Mouse (Mus musculus): ENCODE results near the gene Ptprb. TPM values are rescaled to one million over a fixed set of nuclear protein-coding genes. Genes with fewer than 3 reads are reported as not detected.

The Ptprb gene
- polyA plus RNA-seq, 1 experiment from 2014 or later: 6.3 TPM

GRCm38 (mm10) chr10:116374111-116374510 lies 98.8 kb downstream of the Ptprb start:
- no peaks in the 10 kb centered on the region for H3K27me3 ChIP-seq (ENCODE audit: control insufficient read depth, insufficient read depth, low read length)
- no peaks in the 10 kb centered on the region for H3K9me3 ChIP-seq (ENCODE audit: control insufficient read depth, low read length)
- WGBS: 91% methylated on average over 6 of the region's 6 CpGs
- no peaks in the 10 kb centered on the region for H3K36me3 ChIP-seq (ENCODE audit: control insufficient read depth, insufficient read depth, low read length)
- H3K27ac ChIP-seq (ENCODE audit: low read depth, low read length): no peak overlapping the region
- H3K9ac ChIP-seq (ENCODE audit: low read depth, low read length): no peak overlapping the region
- ATAC-seq (ENCODE audit: low FRiP score, low TSS enrichment): no peak
- H3K4me3 ChIP-seq (ENCODE audit: low read length): no peak overlapping the region
- 0 out of 2 replicates have a peak, but pooled peaks cover 3% of the 10 kb centered on the region for H3K4me1 ChIP-seq (ENCODE audit: control insufficient read depth, insufficient read depth, low read length)
- no peak overlapping the region for H3K4me2 ChIP-seq (replicated peaks; ENCODE audit: low read depth, low read length)

DNA sequence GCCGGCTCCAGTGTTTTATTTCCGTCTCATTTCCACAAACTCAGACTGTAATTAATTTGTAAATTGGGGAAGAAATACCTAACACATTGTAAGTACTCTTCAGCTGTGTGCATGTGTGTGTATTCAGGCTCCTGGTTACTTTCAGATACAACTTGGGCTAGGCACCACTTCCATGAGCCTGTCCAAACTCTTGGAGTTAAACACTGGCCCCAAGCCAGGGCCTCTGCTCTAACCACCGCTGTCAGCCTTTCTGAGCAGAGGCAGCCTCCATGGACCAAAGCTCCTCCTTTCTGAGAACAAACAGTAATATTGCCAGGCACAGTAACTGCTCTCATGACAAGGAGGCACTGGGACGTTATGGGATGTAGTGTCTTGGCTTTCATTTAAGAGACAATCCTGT lies 101.5 kb downstream of the Ptprb start:
- H3K4me3 ChIP-seq (ENCODE audit: low read length): no peak overlapping the region
- no peak overlapping the region for H3K4me2 ChIP-seq (replicated peaks; ENCODE audit: low read depth, low read length)
- H3K4me1 ChIP-seq (ENCODE audit: control insufficient read depth, insufficient read depth, low read length): 0 out of 2 replicates have a peak, but pooled peaks cover 3% of the 10 kb centered on the region
- no peaks in the 10 kb centered on the region for H3K36me3 ChIP-seq (ENCODE audit: control insufficient read depth, insufficient read depth, low read length)
- H3K9me3 ChIP-seq (ENCODE audit: control insufficient read depth, low read length): no peaks in the 10 kb centered on the region
- ATAC-seq (ENCODE audit: low FRiP score, low TSS enrichment): no peak
- 72% methylated on average over 4 of the region's 4 CpGs for WGBS
- H3K27ac ChIP-seq (ENCODE audit: low read depth, low read length): no peak overlapping the region
- H3K9ac ChIP-seq (ENCODE audit: low read depth, low read length): no peak overlapping the region
- no peaks in the 10 kb centered on the region for H3K27me3 ChIP-seq (ENCODE audit: control insufficient read depth, insufficient read depth, low read length)

DNA sequence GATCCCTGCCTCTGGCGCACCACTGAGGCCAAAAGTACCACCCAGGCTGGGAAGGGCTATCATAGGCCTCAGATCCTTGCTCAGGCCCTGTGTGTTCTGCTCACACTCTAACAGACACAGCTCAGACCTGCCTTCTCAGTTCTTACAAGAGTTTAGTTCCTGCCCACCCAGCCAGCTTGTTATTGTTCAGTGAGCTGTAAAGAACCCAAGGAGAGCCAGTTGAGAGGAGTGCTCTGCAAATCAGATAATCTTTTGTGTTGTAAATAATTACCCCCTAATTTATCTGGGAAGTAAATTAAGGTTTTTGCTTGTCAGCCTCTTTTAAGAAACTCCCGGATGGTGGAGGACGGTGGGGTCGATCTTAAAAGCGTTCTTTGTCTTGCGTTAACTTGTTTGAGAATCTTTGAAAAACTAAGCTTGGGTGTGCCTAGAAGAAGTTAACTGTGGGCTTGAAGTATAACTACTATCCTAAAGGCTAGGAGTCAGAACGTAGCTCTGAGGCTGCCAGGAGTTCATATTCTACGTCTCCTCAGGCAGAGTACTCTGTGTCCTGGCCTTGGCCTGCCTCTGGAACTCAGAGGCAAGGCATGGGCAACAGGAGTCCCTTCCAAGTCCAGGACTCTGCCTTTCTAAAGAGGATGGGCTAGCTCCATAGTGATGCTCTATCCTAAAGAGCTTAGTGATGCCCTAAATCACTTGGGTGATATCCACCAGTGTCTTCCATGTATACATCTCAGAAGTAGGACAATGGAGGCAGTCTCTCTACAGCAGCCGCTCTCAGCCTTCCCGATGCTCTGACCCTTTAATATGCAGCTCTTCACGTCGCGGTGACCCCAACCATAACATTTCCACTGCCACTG lies 107.7 kb downstream of the Ptprb start:
- Histone ChIP-seq H3K27me3 (ENCODE audit: control insufficient read depth, insufficient read depth, low read length) (no peaks in the 10 kb centered on the region), H3K36me3 (ENCODE audit: control insufficient read depth, insufficient read depth, low read length) (no peaks in the 10 kb centered on the region), H3K9ac (ENCODE audit: low read depth, low read length) (no peak overlapping the region), H3K9me3 (ENCODE audit: control insufficient read depth, low read length) (no peaks in the 10 kb centered on the region), H3K4me2 (replicated peaks; ENCODE audit: low read depth, low read length) (no peak overlapping the region), H3K4me3 (ENCODE audit: low read length) (no peak overlapping the region), H3K4me1 (ENCODE audit: control insufficient read depth, insufficient read depth, low read length) (0 out of 2 replicates have a peak, but pooled peaks cover 2% of the 10 kb centered on the region), H3K27ac (ENCODE audit: low read depth, low read length) (0 out of 2 replicates have a peak overlapping the region, but pooled peaks have one; percentile 24)
- peak; percentile 75; the same call in 1 of the 2 replicates for ATAC-seq (ENCODE audit: low FRiP score, low TSS enrichment)
- WGBS: 50% methylated on average over 13 of the region's 13 CpGs

DNA sequence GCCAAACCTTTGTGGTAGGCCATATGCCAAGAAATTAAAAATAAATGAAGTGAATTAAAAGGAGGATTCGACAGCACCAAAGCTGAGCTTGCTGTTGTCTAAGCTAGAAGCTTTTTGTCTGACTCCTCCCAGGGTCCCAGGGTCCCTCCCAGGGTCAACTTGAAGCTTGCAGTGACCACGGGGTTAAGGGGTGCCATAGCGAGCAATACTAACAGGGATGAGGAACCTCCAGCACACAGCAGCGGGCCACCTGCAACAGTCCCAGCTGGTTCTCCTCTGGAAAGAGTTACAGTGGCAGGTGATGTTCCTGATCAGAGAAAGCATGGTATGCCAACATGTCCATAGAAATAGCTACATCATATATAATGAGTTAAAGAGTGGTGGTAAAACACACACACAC lies 109.1 kb downstream of the Ptprb start:
- Histone ChIP-seq H3K36me3 (ENCODE audit: control insufficient read depth, insufficient read depth, low read length) (no peaks in the 10 kb centered on the region), H3K9ac (ENCODE audit: low read depth, low read length) (no peak overlapping the region), H3K4me2 (replicated peaks; ENCODE audit: low read depth, low read length) (no peak overlapping the region), H3K27ac (ENCODE audit: low read depth, low read length) (no peak overlapping the region), H3K4me1 (ENCODE audit: control insufficient read depth, insufficient read depth, low read length) (0 out of 2 replicates have a peak, but pooled peaks cover 2% of the 10 kb centered on the region), H3K9me3 (ENCODE audit: control insufficient read depth, low read length) (no peaks in the 10 kb centered on the region), H3K4me3 (ENCODE audit: low read length) (no peak overlapping the region), H3K27me3 (ENCODE audit: control insufficient read depth, insufficient read depth, low read length) (no peaks in the 10 kb centered on the region)
- ATAC-seq (ENCODE audit: low FRiP score, low TSS enrichment): no peak
- WGBS: 80% methylated on average over 4 of the region's 4 CpGs

DNA sequence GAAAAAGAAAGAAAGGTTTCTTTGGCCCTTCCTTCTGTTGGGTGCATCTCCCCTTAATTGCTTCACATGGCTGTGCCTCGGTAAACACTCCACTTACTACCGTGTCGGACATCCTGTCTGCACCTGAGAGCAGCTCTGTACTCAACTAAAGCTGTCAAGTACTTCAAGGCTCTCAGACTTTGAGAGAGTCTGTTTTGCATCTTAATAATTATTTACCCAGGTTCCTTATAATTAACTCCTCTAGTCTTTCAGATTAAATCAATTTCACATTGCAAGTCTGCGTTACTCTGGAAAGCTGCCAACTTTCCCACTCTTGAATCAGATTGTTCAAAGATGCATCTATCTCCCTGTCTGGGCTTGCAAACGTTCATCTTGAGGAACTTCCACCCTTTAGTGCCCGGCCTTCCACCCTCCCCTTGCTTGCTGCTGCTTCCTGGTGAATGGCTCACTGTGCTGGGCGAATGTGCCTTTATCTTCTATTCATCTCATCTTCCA lies 111.1 kb downstream of the Ptprb start:
- Histone ChIP-seq H3K4me3 (ENCODE audit: low read length) (no peak overlapping the region), H3K27ac (ENCODE audit: low read depth, low read length) (no peak overlapping the region), H3K27me3 (ENCODE audit: control insufficient read depth, insufficient read depth, low read length) (no peaks in the 10 kb centered on the region), H3K4me1 (ENCODE audit: control insufficient read depth, insufficient read depth, low read length) (0 out of 2 replicates have a peak, but pooled peaks cover 2% of the 10 kb centered on the region), H3K9ac (ENCODE audit: low read depth, low read length) (no peak overlapping the region), H3K9me3 (ENCODE audit: control insufficient read depth, low read length) (no peaks in the 10 kb centered on the region), H3K4me2 (replicated peaks; ENCODE audit: low read depth, low read length) (no peak overlapping the region), H3K36me3 (ENCODE audit: control insufficient read depth, insufficient read depth, low read length) (no peaks in the 10 kb centered on the region)
- WGBS: 39% methylated on average over 7 of the region's 7 CpGs
- ATAC-seq (ENCODE audit: low FRiP score, low TSS enrichment): no peak

- WGBS: 57% methylated on average over 6 of the region's 6 CpGs
These were observed 113.5 kb downstream of the Ptprb start for GRCm38 (mm10) chr10:116388840-116389239.

GRCm38 (mm10) chr10:116393790-116394475 lies 118.6 kb downstream of the Ptprb start:
- Histone ChIP-seq H3K27ac (ENCODE audit: low read depth, low read length) (no peak overlapping the region), H3K4me1 (ENCODE audit: control insufficient read depth, insufficient read depth, low read length) (0 out of 2 replicates have a peak, but pooled peaks cover 6% of the 10 kb centered on the region), H3K9ac (ENCODE audit: low read depth, low read length) (no peak overlapping the region), H3K27me3 (ENCODE audit: control insufficient read depth, insufficient read depth, low read length) (no peaks in the 10 kb centered on the region), H3K4me2 (replicated peaks; ENCODE audit: low read depth, low read length) (no peak overlapping the region), H3K9me3 (ENCODE audit: control insufficient read depth, low read length) (no peaks in the 10 kb centered on the region), H3K36me3 (ENCODE audit: control insufficient read depth, insufficient read depth, low read length) (no peaks in the 10 kb centered on the region), H3K4me3 (ENCODE audit: low read length) (no peak overlapping the region)
- no peak for ATAC-seq (ENCODE audit: low FRiP score, low TSS enrichment)
- whole genome bisulfite sequencing: 78% methylated on average over 9 of the region's 9 CpGs

More at GRCm38 (mm10) chr10:116388840-116389239, 113.5 kb downstream of the Ptprb start:
- no peak for ATAC-seq (ENCODE audit: low FRiP score, low TSS enrichment)
- Histone ChIP-seq H3K9ac (ENCODE audit: low read depth, low read length) (no peak overlapping the region), H3K27me3 (ENCODE audit: control insufficient read depth, insufficient read depth, low read length) (no peaks in the 10 kb centered on the region), H3K27ac (ENCODE audit: low read depth, low read length) (no peak overlapping the region), H3K36me3 (ENCODE audit: control insufficient read depth, insufficient read depth, low read length) (no peaks in the 10 kb centered on the region), H3K4me1 (ENCODE audit: control insufficient read depth, insufficient read depth, low read length) (0 out of 2 replicates have a peak, but pooled peaks cover 2% of the 10 kb centered on the region), H3K9me3 (ENCODE audit: control insufficient read depth, low read length) (no peaks in the 10 kb centered on the region), H3K4me3 (ENCODE audit: low read length) (no peak overlapping the region), H3K4me2 (replicated peaks; ENCODE audit: low read depth, low read length) (no peak overlapping the region)

DNA sequence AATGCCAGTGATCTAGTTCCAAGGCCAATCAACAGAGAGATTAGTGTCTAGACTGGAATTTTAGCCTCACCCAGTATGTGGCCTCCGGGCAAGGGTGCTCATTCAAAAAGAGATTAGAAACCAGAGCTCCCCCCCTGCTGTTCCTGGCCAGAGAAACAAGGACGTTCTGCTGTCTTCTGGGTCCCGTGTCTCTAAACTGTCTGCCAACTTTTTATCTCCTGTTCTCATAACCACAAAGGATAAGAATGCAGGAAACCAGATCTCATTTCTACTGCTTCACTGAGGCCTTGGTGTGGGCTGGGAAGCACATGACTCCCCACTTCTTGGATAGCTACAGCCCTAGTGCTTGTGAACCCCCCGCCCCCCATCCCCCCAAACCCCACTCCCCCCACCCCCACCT lies 119.3 kb downstream of the Ptprb start:
- Histone ChIP-seq H3K4me2 (replicated peaks; ENCODE audit: low read depth, low read length) (no peak overlapping the region), H3K36me3 (ENCODE audit: control insufficient read depth, insufficient read depth, low read length) (no peaks in the 10 kb centered on the region), H3K9me3 (ENCODE audit: control insufficient read depth, low read length) (no peaks in the 10 kb centered on the region), H3K27ac (ENCODE audit: low read depth, low read length) (no peak overlapping the region), H3K9ac (ENCODE audit: low read depth, low read length) (no peak overlapping the region), H3K4me1 (ENCODE audit: control insufficient read depth, insufficient read depth, low read length) (0 out of 2 replicates have a peak, but pooled peaks cover 6% of the 10 kb centered on the region), H3K4me3 (ENCODE audit: low read length) (no peak overlapping the region), H3K27me3 (ENCODE audit: control insufficient read depth, insufficient read depth, low read length) (no peaks in the 10 kb centered on the region)
- WGBS: 51% methylated on average over 4 of the region's 4 CpGs
- ATAC-seq (ENCODE audit: low FRiP score, low TSS enrichment): no peak
